Mouse (Mus musculus): ENCODE results near the gene 3110040N11Rik.

Gene 3110040N11Rik

GRCm38 (mm10) chr7:81738720-81739385, 50.4 kb downstream of the 3110040N11Rik start:
- no peak for DNase-seq (ENCODE audit: low spot score)

- no peak for DNase-seq (ENCODE audit: low spot score)
Observed at GRCm38 (mm10) chr7:81735300-81736048, 53.8 kb downstream of the 3110040N11Rik start.

- DNase-seq (ENCODE audit: low spot score), result no peak
Observed at GRCm38 (mm10) chr7:81732183-81733089, 56.8 kb downstream of the 3110040N11Rik start.

All from MN1 (cell line).